Mouse (Mus musculus) cerebellum, adult 2 months (tissue): ENCODE measurements at regions not wholly inside any gene's neighbourhood (a gene's known extent, or its start where the extent isn't known, plus 50 kb on each side); places are given as distances from the start of the nearest gene placed in this dataset.

Source experiments
- DNase-seq, 2 experiments: peaks; one replicate each; pipeline ENCODE4 v3.0.0; 2021
- H3K27ac ChIP-seq: fragments of 200-500 bp; 2 replicates; pipeline ENCODE4 v1.5.1; 2012; ENCODE audit warnings: low read length, control low read depth, inconsistent platforms; ENCODE audit not compliant: insufficient read depth
- H3K27me3 ChIP-seq: fragments of 200-500 bp; 2 replicates; pipeline ENCODE4 v1.6.1; 2012; ENCODE audit warnings: inconsistent platforms, mild to moderate bottlenecking, low read length, moderate library complexity; ENCODE audit not compliant: control insufficient read depth, insufficient read depth
- H3K4me1 ChIP-seq: fragments of 200-500 bp; 2 replicates; pipeline ENCODE4 v1.6.1; 2011; ENCODE audit warnings: low read length; ENCODE audit not compliant: control insufficient read depth, insufficient read depth
- H3K4me3 ChIP-seq: fragments of 200-500 bp; replicated peaks from 2 replicates; pipeline ENCODE3; 2011; ENCODE audit warnings: mild to moderate bottlenecking, low read depth, low read length, control low read depth; ENCODE audit not compliant: insufficient read depth
- CTCF ChIP-seq: fragments of 200-500 bp; IDR thresholded peaks from 2 replicates; pipeline ENCODE4 v1.5.1; 2011; ENCODE audit warnings: low read depth, mild to moderate bottlenecking, control low read depth, low read length, moderate library complexity, borderline replicate concordance; ENCODE audit not compliant: insufficient read depth
- POLR2A ChIP-seq: fragments of 200-500 bp; IDR thresholded peaks from 2 replicates; pipeline ENCODE4 v1.6.1; 2011; ENCODE audit warnings: low read length, control low read depth, borderline replicate concordance; ENCODE audit not compliant: insufficient read depth
- WGBS: fragments of 180-500 bp; shearing (Covaris S2); methylation state at CpG from one replicate; pipeline ENCODE4 v1.1.7; 2018; 5-methylcytosine and 5-hydroxymethylcytosine counted together

DNA sequence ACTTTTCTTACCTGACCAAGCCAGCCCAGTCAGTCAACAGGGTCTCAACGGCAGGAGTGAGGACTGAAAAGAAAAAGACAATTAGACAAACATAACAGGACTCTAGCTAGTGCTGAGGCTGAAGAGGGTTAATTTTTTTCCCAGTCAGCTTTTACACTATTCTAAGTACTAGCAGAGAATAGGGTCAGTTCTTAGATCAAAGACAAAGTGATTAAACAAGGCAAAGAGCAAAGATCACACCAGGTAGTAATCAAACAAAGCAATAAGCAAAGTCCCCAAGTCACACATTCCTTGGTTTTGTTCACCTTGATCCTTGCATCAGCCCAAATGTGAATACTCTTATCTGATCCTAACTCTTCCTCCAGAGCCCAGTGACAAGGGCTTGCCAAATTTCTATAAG, 267.8 kb upstream of the Tsc22d2 start:
- no peak overlapping the region for H3K27ac ChIP-seq
- H3K27me3 ChIP-seq = no peaks in the 10 kb centered on the region
- TF ChIP-seq CTCF (no peak), POLR2A (no peak)
- 56% methylated on average over 1 of the region's 1 CpGs for WGBS
- DNase-seq = no peak
- no peaks in the 10 kb centered on the region for H3K4me1 ChIP-seq
- H3K4me3 ChIP-seq = no peak overlapping the region

- DNase-seq = no peak
- Histone ChIP-seq H3K27me3 (no peaks in the 10 kb centered on the region), H3K4me1 (no peaks in the 10 kb centered on the region), H3K27ac (no peak overlapping the region), H3K4me3 (no peak overlapping the region)
- 83% methylated on average over 3 of the region's 3 CpGs for WGBS
- TF ChIP-seq POLR2A (no peak), CTCF (no peak)
Observed at GRCm38 (mm10) chr3:58153141-58153540, 261.4 kb upstream of the Tsc22d2 start.

GRCm38 (mm10) chr3:58153874-58154756, 260.4 kb upstream of the Tsc22d2 start:
- no peaks in the 10 kb centered on the region for H3K4me1 ChIP-seq
- H3K4me3 ChIP-seq = no peak overlapping the region
- TF ChIP-seq CTCF = no peak
- no peak for TF ChIP-seq POLR2A
- no peak overlapping the region for H3K27ac ChIP-seq
- 50% methylated on average over 21 of the region's 21 CpGs for WGBS
- no peak for DNase-seq
- no peaks in the 10 kb centered on the region for H3K27me3 ChIP-seq

DNA sequence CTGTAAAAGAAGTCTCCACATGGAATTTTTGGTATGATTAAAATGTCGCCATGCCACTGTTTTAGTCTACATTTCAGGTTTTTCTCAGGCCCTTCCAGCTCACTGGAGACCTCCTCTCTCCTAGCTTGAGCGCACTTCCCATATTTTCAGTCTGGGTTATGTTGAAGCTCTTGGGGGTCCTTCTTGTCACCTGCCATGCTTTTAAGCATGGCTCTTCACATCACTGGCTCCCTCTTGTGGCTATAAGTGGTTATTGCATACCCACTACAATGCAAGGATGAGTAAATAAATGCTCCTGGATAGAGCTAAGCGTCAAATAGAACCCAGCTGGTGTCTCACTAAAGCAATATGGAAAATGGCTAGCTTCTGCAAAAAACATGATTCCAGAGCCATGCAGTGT, 255.1 kb upstream of the Tsc22d2 start:
- DNase-seq = no peak
- Histone ChIP-seq H3K4me3 (no peak overlapping the region), H3K4me1 (no peaks in the 10 kb centered on the region), H3K27ac (no peak overlapping the region), H3K27me3 (no peaks in the 10 kb centered on the region)
- WGBS = 51% methylated on average over 3 of the region's 3 CpGs
- TF ChIP-seq CTCF (peak; percentile 11; the same call in 1 of the 2 replicates), POLR2A (no peak)

- Histone ChIP-seq H3K27ac (no peak overlapping the region), H3K4me1 (no peaks in the 10 kb centered on the region), H3K27me3 (no peaks in the 10 kb centered on the region), H3K4me3 (no peak overlapping the region)
- WGBS = 42% methylated on average over 10 of the region's 10 CpGs
- TF ChIP-seq POLR2A (no peak), CTCF (no peak)
- no peak for DNase-seq
Observed at GRCm38 (mm10) chr3:58162238-58162637, 252.3 kb upstream of the Tsc22d2 start.

- H3K27ac ChIP-seq = no peak overlapping the region
- no peak for TF ChIP-seq POLR2A
- peak; percentile 73 for TF ChIP-seq CTCF
- WGBS = 6% methylated on average over 10 of the region's 10 CpGs
- peak; percentile 57 to 60 for DNase-seq
- H3K4me1 ChIP-seq = no peaks in the 10 kb centered on the region
- H3K4me3 ChIP-seq = no peak overlapping the region
- no peaks in the 10 kb centered on the region for H3K27me3 ChIP-seq
Observed at GRCm38 (mm10) chr3:58163806-58164205, 250.7 kb upstream of the Tsc22d2 start.

- Histone ChIP-seq H3K27ac (no peak overlapping the region), H3K4me1 (no peaks in the 10 kb centered on the region), H3K27me3 (no peaks in the 10 kb centered on the region), H3K4me3 (no peak overlapping the region)
- DNase-seq = no peak
- WGBS = 39% methylated on average over 2 of the region's 2 CpGs
- TF ChIP-seq CTCF (no peak), POLR2A (no peak)
Observed at GRCm38 (mm10) chr3:58166628-58167027, 247.9 kb upstream of the Tsc22d2 start.

DNA sequence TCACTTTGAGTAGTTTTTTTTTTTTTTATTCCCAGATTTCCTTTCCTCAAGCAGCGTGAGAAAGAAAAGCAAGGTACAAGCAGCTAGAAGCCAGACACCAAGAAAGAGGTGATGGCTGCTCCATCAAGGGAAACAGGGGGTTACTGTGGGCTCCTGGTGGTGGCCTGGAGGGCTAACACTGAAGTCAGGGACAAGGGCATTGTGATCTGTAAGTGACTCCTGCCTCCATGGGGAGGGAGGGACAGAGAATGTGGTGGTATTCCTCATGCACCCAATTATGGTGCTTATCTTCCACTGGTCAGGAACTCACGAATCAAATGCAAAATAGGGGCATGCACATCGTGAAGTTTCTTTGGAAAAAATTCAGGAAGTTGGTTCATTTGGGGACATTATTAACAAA, 247.4 kb upstream of the Tsc22d2 start:
- Histone ChIP-seq H3K27me3 (no peaks in the 10 kb centered on the region), H3K27ac (no peak overlapping the region), H3K4me3 (no peak overlapping the region), H3K4me1 (no peaks in the 10 kb centered on the region)
- WGBS = 91% methylated on average over 3 of the region's 3 CpGs
- DNase-seq = no peak
- TF ChIP-seq CTCF (no peak), POLR2A (no peak)
